Mouse (Mus musculus) liver, embryonic 12.5 days (tissue): ENCODE results near the gene Rtn2. TPM values are rescaled to one million over a fixed set of nuclear protein-coding genes. Genes with fewer than 3 reads are reported as not detected.
A peak's percentile ranks its signal among the peaks of the same experiment; 100 is the strongest.

ENCODE experiments used
- ATAC-seq: fragments of 200-750 bp; cut with Nextera tagmentation; 2 replicates; pipeline ENCODE4 v1.8.0; 2017; ENCODE audit warnings: moderate number of reproducible peaks, mild to moderate bottlenecking, moderate library complexity
- H3K27ac ChIP-seq: fragments of 300-500 bp; sonication (generic); 2 replicates; pipeline ENCODE4 v1.5.1; 2016; ENCODE audit warnings: mild to moderate bottlenecking
- H3K27me3 ChIP-seq: fragments of 300-500 bp; sonication (generic); replicated peaks from 2 replicates; pipeline ENCODE4 v1.6.1; 2016; ENCODE audit warnings: mild to moderate bottlenecking, moderate library complexity
- H3K36me3 ChIP-seq: fragments of 300-500 bp; sonication (generic); 2 replicates; pipeline ENCODE4 v1.6.1; 2016; ENCODE audit warnings: mild to moderate bottlenecking, moderate library complexity
- H3K4me1 ChIP-seq: fragments of 300-500 bp; sonication (generic); 2 replicates; pipeline ENCODE4 v1.6.1; 2016
- H3K4me2 ChIP-seq: fragments of 300-500 bp; sonication (generic); 2 replicates; pipeline ENCODE4 v1.6.1; 2016; ENCODE audit warnings: mild to moderate bottlenecking, moderate library complexity
- H3K4me3 ChIP-seq: fragments of 300-500 bp; sonication (generic); 2 replicates; pipeline ENCODE4 v1.5.1; 2016; ENCODE audit warnings: mild to moderate bottlenecking, moderate library complexity
- H3K9ac ChIP-seq: fragments of 300-500 bp; sonication (generic); 2 replicates; pipeline ENCODE4 v1.6.1; 2016; ENCODE audit warnings: mild to moderate bottlenecking, moderate library complexity
- H3K9me3 ChIP-seq: fragments of 300-500 bp; sonication (generic); replicated peaks from 2 replicates; pipeline ENCODE4 v1.6.1; 2016; ENCODE audit warnings: mild to moderate bottlenecking, moderate library complexity
- whole genome bisulfite sequencing: fragments of 180-500 bp; shearing (Covaris S2); methylation state at CpG from one replicate; pipeline ENCODE4 v1.1.7; 2016; ENCODE audit not compliant: insufficient replicate concordance; 5-methylcytosine and 5-hydroxymethylcytosine counted together
- polyA plus RNA-seq: library from polyadenylated mRNA; unstranded; fragments of >200 nt; fragmentation: Nextera tagmentation; extraction: Ambion mirVana; gene quantifications from 2 replicates; pipeline ENCODE4 v1.2.1, GENCODE M21; 2016

Gene Rtn2
- polyA plus RNA-seq: 5.1 and 5.6 TPM in 2 replicates

GRCm38 (mm10) chr7:19282385-19282784 lies at the start of gene Rtn2:
Rtn2 (plus strand) TSS chr7:19282624.
- Histone ChIP-seq H3K27ac (peak within 1 kb of the TSS; percentile 70), H3K27me3 (peaks cover 88% of the 10 kb centered on the region), H3K9ac (peak within 1 kb of the TSS; percentile 66), H3K4me3 (peak within 1 kb of the TSS; percentile 66), H3K4me2 (peak within 1 kb of the TSS; percentile 100), H3K4me1 (peaks cover 36% of the 10 kb centered on the region), H3K9me3 (no peaks in the 10 kb centered on the region), H3K36me3 (no peaks in the 10 kb centered on the region)
- peak; percentile 87 for ATAC-seq
- WGBS: under 1% methylated on average over 37 of the region's 37 CpGs

GRCm38 (mm10) chr7:19234652-19235051 lies 47.8 kb upstream of the Rtn2 start:
- H3K9me3 ChIP-seq: no peaks in the 10 kb centered on the region
- WGBS: 67% methylated on average over 5 of the region's 5 CpGs
- H3K4me3 ChIP-seq: no peak overlapping the region
- no peaks in the 10 kb centered on the region for H3K27me3 ChIP-seq
- H3K4me1 ChIP-seq: peaks cover 83% of the 10 kb centered on the region
- H3K4me2 ChIP-seq: no peak overlapping the region
- H3K9ac ChIP-seq: no peak overlapping the region; the same call in 1 of the 2 replicates
- no peak for ATAC-seq
- H3K36me3 ChIP-seq: peaks cover 44% of the 10 kb centered on the region
- H3K27ac ChIP-seq: peak overlapping the region; percentile 23; the same call in 1 of the 2 replicates

GRCm38 (mm10) chr7:19235092-19235671 lies 47.2 kb upstream of the Rtn2 start:
- Histone ChIP-seq H3K9ac (no peak overlapping the region; the same call in 1 of the 2 replicates), H3K4me1 (peaks cover 83% of the 10 kb centered on the region)
- WGBS: 66% methylated on average over 2 of the region's 2 CpGs

GRCm38 (mm10) chr7:19236411-19236810 lies 46.0 kb upstream of the Rtn2 start:
- Histone ChIP-seq H3K9ac (peak overlapping the region; percentile 9; the same call in 1 of the 2 replicates), H3K36me3 (peaks cover 42% of the 10 kb centered on the region), H3K4me1 (peaks cover 87% of the 10 kb centered on the region), H3K4me2 (no peak overlapping the region), H3K9me3 (no peaks in the 10 kb centered on the region), H3K4me3 (no peak overlapping the region), H3K27me3 (no peaks in the 10 kb centered on the region), H3K27ac (peak overlapping the region; percentile 54)
- WGBS: 79% methylated on average over 2 of the region's 2 CpGs
- ATAC-seq: no peak

More at GRCm38 (mm10) chr7:19235092-19235671, 47.2 kb upstream of the Rtn2 start:
- Histone ChIP-seq H3K36me3 (peaks cover 42% of the 10 kb centered on the region), H3K9me3 (no peaks in the 10 kb centered on the region), H3K27me3 (no peaks in the 10 kb centered on the region), H3K4me2 (no peak overlapping the region), H3K4me3 (no peak overlapping the region), H3K27ac (peak overlapping the region; percentile 54; the same call in 1 of the 2 replicates)
- no peak for ATAC-seq

GRCm38 (mm10) chr7:19238344-19238743 lies 44.1 kb upstream of the Rtn2 start:
- H3K9me3 ChIP-seq: no peaks in the 10 kb centered on the region
- H3K27me3 ChIP-seq: no peaks in the 10 kb centered on the region
- WGBS: 95% methylated on average over 4 of the region's 4 CpGs
- peaks cover 84% of the 10 kb centered on the region for H3K4me1 ChIP-seq
- no peak overlapping the region for H3K9ac ChIP-seq
- ATAC-seq: no peak
- H3K4me3 ChIP-seq: no peak overlapping the region
- peak overlapping the region; percentile 88 for H3K27ac ChIP-seq
- no peak overlapping the region for H3K4me2 ChIP-seq
- peaks cover 22% of the 10 kb centered on the region for H3K36me3 ChIP-seq

GRCm38 (mm10) chr7:19239423-19239822 lies 43.0 kb upstream of the Rtn2 start:
- Histone ChIP-seq H3K4me2 (peak overlapping the region; percentile 57), H3K27me3 (no peaks in the 10 kb centered on the region), H3K27ac (peak overlapping the region; percentile 88), H3K9me3 (no peaks in the 10 kb centered on the region), H3K4me3 (peak overlapping the region; percentile 18; the same call in 1 of the 2 replicates), H3K9ac (peak overlapping the region; percentile 56), H3K4me1 (peaks cover 95% of the 10 kb centered on the region), H3K36me3 (peaks cover 16% of the 10 kb centered on the region)
- 0% methylated on average over 1 of the region's 1 CpGs for WGBS
- ATAC-seq: peak; percentile 88

GRCm38 (mm10) chr7:19239986-19240385 lies 42.4 kb upstream of the Rtn2 start:
- H3K9me3 ChIP-seq: no peaks in the 10 kb centered on the region
- peak overlapping the region; percentile 57 for H3K4me2 ChIP-seq
- ATAC-seq: peak; percentile 90
- H3K27ac ChIP-seq: peak overlapping the region; percentile 88
- peaks cover 21% of the 10 kb centered on the region for H3K36me3 ChIP-seq
- peak overlapping the region; percentile 56 for H3K9ac ChIP-seq
- H3K27me3 ChIP-seq: no peaks in the 10 kb centered on the region
- H3K4me3 ChIP-seq: peak overlapping the region; percentile 18
- peaks cover 95% of the 10 kb centered on the region for H3K4me1 ChIP-seq
- 35% methylated on average over 4 of the region's 4 CpGs for WGBS

- H3K9me3 ChIP-seq: no peaks in the 10 kb centered on the region
- no peak overlapping the region for H3K4me3 ChIP-seq
- H3K4me2 ChIP-seq: peak overlapping the region; percentile 57
- no peaks in the 10 kb centered on the region for H3K27me3 ChIP-seq
- H3K36me3 ChIP-seq: peaks cover 31% of the 10 kb centered on the region
- ATAC-seq: no peak
- WGBS: 78% methylated on average over 8 of the region's 8 CpGs
- H3K27ac ChIP-seq: peak overlapping the region; percentile 88
- peaks cover 95% of the 10 kb centered on the region for H3K4me1 ChIP-seq
- H3K9ac ChIP-seq: peak overlapping the region; percentile 56
Observed at GRCm38 (mm10) chr7:19240905-19241463, 41.4 kb upstream of the Rtn2 start.

GRCm38 (mm10) chr7:19242005-19242404 lies 40.4 kb upstream of the Rtn2 start:
- Histone ChIP-seq H3K9ac (no peak overlapping the region), H3K27me3 (no peaks in the 10 kb centered on the region), H3K36me3 (peaks cover 35% of the 10 kb centered on the region), H3K9me3 (no peaks in the 10 kb centered on the region), H3K4me2 (no peak overlapping the region), H3K4me1 (peaks cover 95% of the 10 kb centered on the region), H3K4me3 (no peak overlapping the region), H3K27ac (peak overlapping the region; percentile 88; the same call in 1 of the 2 replicates)
- 89% methylated on average over 1 of the region's 1 CpGs for WGBS
- no peak for ATAC-seq

GRCm38 (mm10) chr7:19243858-19244257 lies 38.6 kb upstream of the Rtn2 start:
- WGBS: 83% methylated on average over 5 of the region's 5 CpGs
- no peak overlapping the region for H3K4me3 ChIP-seq
- peaks cover 42% of the 10 kb centered on the region for H3K36me3 ChIP-seq
- no peaks in the 10 kb centered on the region for H3K9me3 ChIP-seq
- peaks cover 84% of the 10 kb centered on the region for H3K4me1 ChIP-seq
- no peaks in the 10 kb centered on the region for H3K27me3 ChIP-seq
- no peak overlapping the region for H3K4me2 ChIP-seq
- no peak for ATAC-seq
- H3K27ac ChIP-seq: peak overlapping the region; percentile 53
- peak overlapping the region; percentile 18 for H3K9ac ChIP-seq

GRCm38 (mm10) chr7:19245083-19245482 lies 37.3 kb upstream of the Rtn2 start:
- peaks cover 42% of the 10 kb centered on the region for H3K36me3 ChIP-seq
- peaks cover 72% of the 10 kb centered on the region for H3K4me1 ChIP-seq
- H3K4me2 ChIP-seq: no peak overlapping the region
- no peak overlapping the region for H3K4me3 ChIP-seq
- WGBS: 70% methylated on average over 3 of the region's 3 CpGs
- no peaks in the 10 kb centered on the region for H3K9me3 ChIP-seq
- ATAC-seq: no peak
- no peaks in the 10 kb centered on the region for H3K27me3 ChIP-seq
- H3K9ac ChIP-seq: no peak overlapping the region; the same call in 1 of the 2 replicates
- peak overlapping the region; percentile 73 for H3K27ac ChIP-seq

- ATAC-seq: peak; percentile 85
- Histone ChIP-seq H3K27ac (peak overlapping the region; percentile 73), H3K9me3 (no peaks in the 10 kb centered on the region), H3K9ac (peak overlapping the region; percentile 28), H3K27me3 (no peaks in the 10 kb centered on the region), H3K4me1 (peaks cover 60% of the 10 kb centered on the region), H3K4me2 (peak overlapping the region; percentile 42), H3K4me3 (no peak overlapping the region), H3K36me3 (peaks cover 31% of the 10 kb centered on the region)
- WGBS: 76% methylated on average over 1 of the region's 1 CpGs
Observed at GRCm38 (mm10) chr7:19246855-19247254, 35.6 kb upstream of the Rtn2 start.
